Mouse (Mus musculus): ENCODE data around the gene Gm14295. TPM values are rescaled to one million over a fixed set of nuclear protein-coding genes. Genes with fewer than 3 reads are reported as not detected.
"Not testable (repeated sequence)": the region's sequence is repeated elsewhere in the genome, so short reads cannot be mapped to it uniquely, and the experiment has no call there.

The Gm14295 gene
- polyA plus RNA-seq (2012; rRNA removed) = 30.9 and 37.3 TPM in 2 replicates

- not testable (repeated sequence) for DNase-seq (ENCODE audit: extremely low spot score in 1 of 2, low spot score in 1 of 2)
These were observed at the start of gene Gm14295 for GRCm38 (mm10) chr2:176798312-176798711. Gm14295 (plus strand) TSS chr2:176798612.

GRCm38 (mm10) chr2:176798785-176799184 is 373 bp downstream of the Gm14295 start:
- DNase-seq (ENCODE audit: extremely low spot score in 1 of 2, low spot score in 1 of 2) = not testable (repeated sequence)

GRCm38 (mm10) chr2:176830840-176831239 is 32.4 kb downstream of the Gm14295 start, which contains the start of gene Gm14408:
Gm14408 (plus strand) TSS chr2:176831140.
- not testable (repeated sequence) for DNase-seq (ENCODE audit: extremely low spot score in 1 of 2, low spot score in 1 of 2)

Other genes with a start within 250 kb of the Gm14295 start
- 15.7 and 16.8 TPM in 2 replicates for gene Gm14308, start 162.3 kb upstream of the Gm14295 start, polyA plus RNA-seq (2012; rRNA removed)
- 9.2 and 9.8 TPM in 2 replicates for gene Zfp973, start 128.1 kb upstream of the Gm14295 start, polyA plus RNA-seq (2012; rRNA removed)
- gene Gm14305, start 90.3 kb upstream of the Gm14295 start, polyA plus RNA-seq (2012; rRNA removed) = 39.3 and 49.9 TPM in 2 replicates
- gene Gm14408, start 32.5 kb downstream of the Gm14295 start, polyA plus RNA-seq (2012; rRNA removed) = not detected in 2 replicates
- gene Gm14296, start 129.2 kb downstream of the Gm14295 start, polyA plus RNA-seq (2012; rRNA removed) = 22.6 and 24.5 TPM in 2 replicates
- gene Gm14419, start 202.3 kb downstream of the Gm14295 start, polyA plus RNA-seq (2012; rRNA removed) = 9.7 and 15.6 TPM in 2 replicates